Mouse (Mus musculus) MN1 (cell line): ENCODE measurements around the gene Grid2.

Experiments
- DNase-seq: peaks from one replicate; pipeline ENCODE4 v3.0.0-alpha.2; 2016; ENCODE audit warnings: low spot score

The Grid2 gene

GRCm38 (mm10) chr6:64605753-64606152 lies 1350.1 kb downstream of the Grid2 start:
- no peak for DNase-seq

GRCm38 (mm10) chr6:64607041-64607440 lies 1351.4 kb downstream of the Grid2 start:
- no peak for DNase-seq

GRCm38 (mm10) chr6:64607942-64608341 lies 1352.3 kb downstream of the Grid2 start:
- no peak for DNase-seq

- DNase-seq, result no peak
Observed at GRCm38 (mm10) chr6:64616843-64617242, 1361.2 kb downstream of the Grid2 start.

GRCm38 (mm10) chr6:64617417-64618135 lies 1361.9 kb downstream of the Grid2 start:
- DNase-seq, result no peak

- no peak for DNase-seq
Observed at GRCm38 (mm10) chr6:64623404-64623803, 1367.7 kb downstream of the Grid2 start.

GRCm38 (mm10) chr6:64647661-64648060 lies 1392.0 kb downstream of the Grid2 start:
- DNase-seq, result no peak

GRCm38 (mm10) chr6:64648196-64648595 lies 1392.5 kb downstream of the Grid2 start:
- no peak for DNase-seq

GRCm38 (mm10) chr6:64649296-64650226 lies 1393.9 kb downstream of the Grid2 start:
- DNase-seq, result peak; percentile 28

- DNase-seq, result no peak
Observed at GRCm38 (mm10) chr6:64650765-64651164, 1395.1 kb downstream of the Grid2 start.

- DNase-seq, result no peak
Observed at GRCm38 (mm10) chr6:64671010-64671409, 1415.3 kb downstream of the Grid2 start.

- no peak for DNase-seq
Observed at GRCm38 (mm10) chr6:64678815-64679214, 1423.1 kb downstream of the Grid2 start.

- DNase-seq, result no peak
Observed at GRCm38 (mm10) chr6:64683974-64684373, 1428.3 kb downstream of the Grid2 start.

GRCm38 (mm10) chr6:64684973-64685372 lies 1429.3 kb downstream of the Grid2 start:
- DNase-seq, result no peak

GRCm38 (mm10) chr6:64688181-64688944 lies 1432.7 kb downstream of the Grid2 start:
- no peak for DNase-seq

GRCm38 (mm10) chr6:64694688-64695087 lies 1439.0 kb downstream of the Grid2 start:
- DNase-seq, result no peak

GRCm38 (mm10) chr6:64703659-64704058 lies 1448.0 kb downstream of the Grid2 start:
- DNase-seq, result no peak

GRCm38 (mm10) chr6:64727751-64728403 lies 1472.2 kb downstream of the Grid2 start:
- no peak for DNase-seq

GRCm38 (mm10) chr6:64728499-64729198 lies 1473.0 kb downstream of the Grid2 start, which contains the start of gene Atoh1:
Gene Atoh1, plus strand, starts transcription at chr6:64729125.
- DNase-seq, result no peak

- DNase-seq, result no peak
Observed at GRCm38 (mm10) chr6:64729231-64730011, 1473.7 kb downstream of the Grid2 start.
